Mouse (Mus musculus): Measurements from ENCODE around the gene Dock2. TPM values are rescaled to one million over a fixed set of nuclear protein-coding genes. Genes with fewer than 3 reads are reported as not detected.

The Dock2 gene
- polyA plus RNA-seq, 1 experiment: 0.56 TPM

- TF ChIP-seq POLR2A (IDR thresholded peaks at IDR 0.05; ENCODE audit: low read depth, low read length): no peak
- TF ChIP-seq CTCF (IDR thresholded peaks at IDR 0.05; ENCODE audit: borderline replicate concordance, insufficient read depth, low read length): no peak
- Histone ChIP-seq H3K27ac (ENCODE audit: insufficient read depth, low read length) (no peak overlapping the region), H3K4me1 (ENCODE audit: control insufficient read depth, insufficient read depth, low read length) (no peaks in the 10 kb centered on the region), H3K4me3 (ENCODE audit: insufficient read depth, low read length) (no peak overlapping the region)
Measured at GRCm38 (mm10) chr11:34316176-34316575, 467.5 kb downstream of the Dock2 start.

- TF ChIP-seq POLR2A (IDR thresholded peaks at IDR 0.05; ENCODE audit: low read depth, low read length) (no peak), CTCF (IDR thresholded peaks at IDR 0.05; ENCODE audit: borderline replicate concordance, insufficient read depth, low read length) (no peak)
- Histone ChIP-seq H3K4me3 (ENCODE audit: insufficient read depth, low read length) (no peak overlapping the region), H3K27ac (ENCODE audit: insufficient read depth, low read length) (no peak overlapping the region), H3K4me1 (ENCODE audit: control insufficient read depth, insufficient read depth, low read length) (no peaks in the 10 kb centered on the region)
Measured at GRCm38 (mm10) chr11:34315383-34315782, 468.3 kb downstream of the Dock2 start.

GRCm38 (mm10) chr11:34314534-34315379 is 468.9 kb downstream of the Dock2 start, which contains the start of gene Fam196b:
Gene Fam196b, plus strand, starts transcription at chr11:34314822.
- H3K27ac ChIP-seq (ENCODE audit: insufficient read depth, low read length): no peak within 1 kb of the TSS
- no peak for TF ChIP-seq CTCF (IDR thresholded peaks at IDR 0.05; ENCODE audit: borderline replicate concordance, insufficient read depth, low read length)
- H3K4me3 ChIP-seq (ENCODE audit: insufficient read depth, low read length): no peak within 1 kb of the TSS
- H3K4me1 ChIP-seq (ENCODE audit: control insufficient read depth, insufficient read depth, low read length): no peaks in the 10 kb centered on the region

- no peak for TF ChIP-seq CTCF (IDR thresholded peaks at IDR 0.05; ENCODE audit: borderline replicate concordance, insufficient read depth, low read length)
- no peak for TF ChIP-seq POLR2A (IDR thresholded peaks at IDR 0.05; ENCODE audit: low read depth, low read length)
- Histone ChIP-seq H3K4me3 (ENCODE audit: insufficient read depth, low read length) (no peak overlapping the region), H3K4me1 (ENCODE audit: control insufficient read depth, insufficient read depth, low read length) (no peaks in the 10 kb centered on the region)
Measured at GRCm38 (mm10) chr11:34312208-34312607, 471.5 kb downstream of the Dock2 start.

GRCm38 (mm10) chr11:34311717-34312116 is 472.0 kb downstream of the Dock2 start:
- H3K27ac ChIP-seq (ENCODE audit: insufficient read depth, low read length): no peak overlapping the region
- TF ChIP-seq CTCF (IDR thresholded peaks at IDR 0.05; ENCODE audit: borderline replicate concordance, insufficient read depth, low read length) (no peak), POLR2A (IDR thresholded peaks at IDR 0.05; ENCODE audit: low read depth, low read length) (no peak)
- no peak overlapping the region for H3K4me3 ChIP-seq (ENCODE audit: insufficient read depth, low read length)
- no peaks in the 10 kb centered on the region for H3K4me1 ChIP-seq (ENCODE audit: control insufficient read depth, insufficient read depth, low read length)

More at GRCm38 (mm10) chr11:34312208-34312607, 471.5 kb downstream of the Dock2 start:
- H3K27ac ChIP-seq (ENCODE audit: insufficient read depth, low read length): no peak overlapping the region

- TF ChIP-seq CTCF (IDR thresholded peaks at IDR 0.05; ENCODE audit: borderline replicate concordance, insufficient read depth, low read length): no peak
- no peak for TF ChIP-seq POLR2A (IDR thresholded peaks at IDR 0.05; ENCODE audit: low read depth, low read length)
- Histone ChIP-seq H3K4me3 (ENCODE audit: insufficient read depth, low read length) (no peak overlapping the region), H3K4me1 (ENCODE audit: control insufficient read depth, insufficient read depth, low read length) (no peaks in the 10 kb centered on the region), H3K27ac (ENCODE audit: insufficient read depth, low read length) (no peak overlapping the region)
Measured at GRCm38 (mm10) chr11:34309360-34309759, 474.3 kb downstream of the Dock2 start.

GRCm38 (mm10) chr11:34308731-34309130 is 475.0 kb downstream of the Dock2 start:
- H3K4me3 ChIP-seq (ENCODE audit: insufficient read depth, low read length): no peak overlapping the region
- H3K27ac ChIP-seq (ENCODE audit: insufficient read depth, low read length): no peak overlapping the region
- TF ChIP-seq CTCF (IDR thresholded peaks at IDR 0.05; ENCODE audit: borderline replicate concordance, insufficient read depth, low read length) (no peak), POLR2A (IDR thresholded peaks at IDR 0.05; ENCODE audit: low read depth, low read length) (no peak)
- H3K4me1 ChIP-seq (ENCODE audit: control insufficient read depth, insufficient read depth, low read length): no peaks in the 10 kb centered on the region

- Histone ChIP-seq H3K4me1 (ENCODE audit: control insufficient read depth, insufficient read depth, low read length) (no peaks in the 10 kb centered on the region), H3K4me3 (ENCODE audit: insufficient read depth, low read length) (no peak overlapping the region), H3K27ac (ENCODE audit: insufficient read depth, low read length) (no peak overlapping the region)
- no peak for TF ChIP-seq CTCF (IDR thresholded peaks at IDR 0.05; ENCODE audit: borderline replicate concordance, insufficient read depth, low read length)
- no peak for TF ChIP-seq POLR2A (IDR thresholded peaks at IDR 0.05; ENCODE audit: low read depth, low read length)
Measured at GRCm38 (mm10) chr11:34306231-34306630, 477.5 kb downstream of the Dock2 start.

- no peak overlapping the region for H3K4me3 ChIP-seq (ENCODE audit: insufficient read depth, low read length)
- no peak overlapping the region for H3K27ac ChIP-seq (ENCODE audit: insufficient read depth, low read length)
- no peaks in the 10 kb centered on the region for H3K4me1 ChIP-seq (ENCODE audit: control insufficient read depth, insufficient read depth, low read length)
- no peak for TF ChIP-seq POLR2A (IDR thresholded peaks at IDR 0.05; ENCODE audit: low read depth, low read length)
- TF ChIP-seq CTCF (IDR thresholded peaks at IDR 0.05; ENCODE audit: borderline replicate concordance, insufficient read depth, low read length): no peak
Measured at GRCm38 (mm10) chr11:34300064-34300463, 483.6 kb downstream of the Dock2 start.

- Histone ChIP-seq H3K4me1 (ENCODE audit: control insufficient read depth, insufficient read depth, low read length) (no peaks in the 10 kb centered on the region), H3K4me3 (ENCODE audit: insufficient read depth, low read length) (no peak overlapping the region), H3K27ac (ENCODE audit: insufficient read depth, low read length) (no peak overlapping the region)
- TF ChIP-seq CTCF (IDR thresholded peaks at IDR 0.05; ENCODE audit: borderline replicate concordance, insufficient read depth, low read length) (no peak), POLR2A (IDR thresholded peaks at IDR 0.05; ENCODE audit: low read depth, low read length) (no peak)
Measured at GRCm38 (mm10) chr11:34299550-34299949, 484.1 kb downstream of the Dock2 start.

Data from embryonic fibroblast, embryonic 13.5 days (primary cell).